Mouse (Mus musculus) embryonic fibroblast, embryonic 13.5 days (primary cell): ENCODE measurements around the gene Slc16a3.

Experiments used
- CTCF ChIP-seq: IDR thresholded peaks from 2 replicates; pipeline ENCODE4 v1.5.1; 2011; ENCODE audit warnings: mild to moderate bottlenecking, control low read depth, low read length, moderate library complexity, borderline replicate concordance; ENCODE audit not compliant: insufficient read depth
- POLR2A ChIP-seq: IDR thresholded peaks from 2 replicates; pipeline ENCODE4 v1.6.1; 2011; ENCODE audit warnings: low read depth, mild to moderate bottlenecking, control low read depth, low read length, moderate library complexity

DNA sequence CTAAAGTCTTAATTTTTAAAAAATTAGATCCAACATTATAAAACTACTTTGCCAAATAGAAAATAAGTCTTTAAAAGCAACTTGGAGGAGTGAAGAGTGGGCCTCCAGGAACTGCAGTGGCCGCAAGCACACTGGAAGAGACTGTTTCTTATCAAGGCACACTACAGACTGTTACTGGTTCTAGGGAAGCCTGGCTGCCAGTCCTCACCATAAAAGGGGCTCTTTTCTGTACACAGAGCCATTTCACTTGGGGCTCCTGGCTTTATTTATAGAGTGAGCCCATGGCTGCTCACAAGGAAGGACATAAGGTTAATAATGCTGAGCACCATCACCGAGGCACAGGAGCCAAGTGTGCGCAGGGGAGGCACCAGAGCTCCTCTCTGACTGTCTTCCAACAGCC, 25.8 kb upstream of the Slc16a3 start:
- TF ChIP-seq CTCF (no peak), POLR2A (no peak)
